Mouse (Mus musculus) liver, embryonic 14.5 days (tissue): ENCODE measurements at regions not wholly inside any gene's neighbourhood (a gene's known extent, or its start where the extent isn't known, plus 50 kb on each side); places are given as distances from the start of the nearest gene placed in this dataset.

ENCODE experiments used
- CTCF ChIP-seq: IDR thresholded peaks from 2 replicates; pipeline ENCODE4 v1.5.1; 2016; ENCODE audit warnings: antibody characterized with exemption, low read depth, control low read depth
- EP300 ChIP-seq: IDR thresholded peaks from 2 replicates; pipeline ENCODE4 v1.6.1; 2016; ENCODE audit warnings: antibody characterized with exemption, low read depth

GRCm38 (mm10) chr11:65365751-65366559 is 96.2 kb upstream of the Myocd start:
- TF ChIP-seq CTCF (no peak), EP300 (no peak)
